Mouse (Mus musculus): Measurements from ENCODE around the gene Scd2. TPM values are rescaled to one million over a fixed set of nuclear protein-coding genes. Genes with fewer than 3 reads are reported as not detected.
"Not testable (repeated sequence)": the region's sequence is repeated elsewhere in the genome, so short reads cannot be mapped to it uniquely, and the experiment has no call there.

Gene Scd2
- total RNA-seq, 2 experiments from 2014 or later: 226 to 239 TPM

DNA sequence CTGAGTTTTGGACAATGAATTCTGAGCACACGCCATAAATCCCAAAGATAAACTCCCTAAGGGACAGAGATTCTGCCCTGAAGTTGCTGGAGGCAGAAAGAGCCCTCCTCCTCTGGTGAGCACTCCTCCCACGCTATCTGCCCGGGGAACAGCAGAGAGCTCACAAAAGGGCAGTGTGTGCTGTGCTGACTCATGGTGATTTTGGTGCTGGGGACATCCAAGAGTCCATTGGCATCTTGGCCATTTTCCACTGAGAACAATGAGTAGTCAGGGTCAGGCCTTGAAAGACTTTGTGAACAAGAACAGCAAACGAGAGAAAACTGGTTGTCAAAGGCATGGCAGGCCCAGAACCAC is 18.5 kb downstream of the Scd2 start:
- peak; percentile 62 for DNase-seq

DNA sequence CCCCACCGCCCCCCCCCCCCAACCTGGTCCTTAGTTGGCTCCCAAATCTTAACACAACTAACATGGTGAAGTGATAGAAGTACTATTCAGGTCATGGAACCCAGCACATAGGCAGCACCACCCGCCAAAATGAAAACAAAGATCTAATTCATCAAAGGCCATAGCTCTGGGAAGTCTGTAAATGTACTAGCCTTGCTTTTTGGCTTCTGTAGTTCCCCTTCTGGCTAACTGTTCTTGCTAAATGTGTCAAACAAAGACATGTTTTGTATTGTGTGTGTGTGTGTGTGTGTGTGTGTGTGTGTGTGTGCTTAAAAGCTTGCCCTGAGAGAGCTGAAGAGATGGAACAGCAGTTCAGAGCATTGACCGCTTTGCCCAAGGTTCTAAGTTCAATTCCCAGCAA is 19.6 kb downstream of the Scd2 start:
- DNase-seq: no peak

- peak; percentile 92 for DNase-seq
Observed at GRCm38 (mm10) chr19:44314327-44314759, 20.9 kb downstream of the Scd2 start.

- peak; percentile 83 for DNase-seq
Observed at GRCm38 (mm10) chr19:44314871-44315414, 21.5 kb downstream of the Scd2 start.

GRCm38 (mm10) chr19:44316752-44317315 is 23.4 kb downstream of the Scd2 start:
- no peak for DNase-seq

DNA sequence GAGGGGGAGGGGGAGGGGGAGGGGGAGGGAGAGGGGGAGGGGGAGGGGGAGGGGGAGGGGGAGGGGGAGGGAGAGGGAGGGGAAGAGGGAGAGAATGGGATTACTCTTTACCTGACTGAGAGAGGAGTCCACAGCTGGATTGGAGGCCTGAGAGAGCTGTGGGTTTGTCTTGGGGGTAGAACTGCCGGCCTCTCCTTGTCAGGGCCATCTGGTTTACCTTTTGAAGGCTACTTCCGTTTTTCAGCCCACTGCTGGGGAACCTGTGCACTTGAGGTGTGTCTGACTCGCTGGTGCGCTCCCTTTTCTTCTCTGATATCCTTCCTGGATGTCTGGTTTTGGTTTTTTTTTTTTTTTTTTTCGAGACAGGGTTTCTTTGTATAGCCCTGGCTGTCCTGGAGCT is 23.9 kb downstream of the Scd2 start:
- DNase-seq: no peak

DNA sequence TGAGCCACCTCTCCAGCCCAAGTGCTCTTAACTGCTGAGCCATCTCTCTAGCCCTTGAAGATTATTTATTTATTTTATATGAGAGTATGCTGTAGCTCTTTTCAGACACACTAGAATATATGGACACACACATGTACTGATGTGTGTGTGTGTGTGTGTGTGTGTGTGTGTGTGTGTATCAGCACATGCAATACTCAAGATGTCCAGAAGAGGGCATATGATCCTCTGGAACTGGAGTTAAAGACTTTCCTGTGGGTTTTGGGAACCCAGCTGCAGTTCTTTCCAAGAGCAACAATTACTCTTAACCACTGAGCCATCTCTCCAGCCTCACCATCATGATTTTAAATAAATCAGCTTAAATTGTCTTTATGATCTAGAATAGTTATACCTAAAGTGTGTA is 25.1 kb downstream of the Scd2 start:
- DNase-seq: no peak

DNA sequence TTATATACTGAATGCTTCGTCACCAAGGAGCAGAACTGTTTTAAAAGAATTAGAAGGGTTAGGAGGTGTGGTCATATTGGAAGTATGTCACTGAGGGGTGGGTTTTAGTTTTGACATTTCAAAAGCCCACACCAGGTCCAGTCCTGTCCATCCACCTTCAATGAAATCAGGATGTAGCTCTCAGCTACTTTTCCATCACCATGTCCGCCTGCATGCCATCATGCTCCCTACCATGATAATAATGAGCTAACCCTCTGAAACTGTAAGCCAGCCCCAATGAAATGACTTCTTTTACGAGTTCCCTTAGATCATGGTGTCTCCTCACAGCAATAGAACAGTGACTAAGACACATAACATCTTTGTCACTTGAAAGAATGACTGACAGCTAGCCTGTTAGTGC is 26.8 kb downstream of the Scd2 start:
- DNase-seq: no peak

DNA sequence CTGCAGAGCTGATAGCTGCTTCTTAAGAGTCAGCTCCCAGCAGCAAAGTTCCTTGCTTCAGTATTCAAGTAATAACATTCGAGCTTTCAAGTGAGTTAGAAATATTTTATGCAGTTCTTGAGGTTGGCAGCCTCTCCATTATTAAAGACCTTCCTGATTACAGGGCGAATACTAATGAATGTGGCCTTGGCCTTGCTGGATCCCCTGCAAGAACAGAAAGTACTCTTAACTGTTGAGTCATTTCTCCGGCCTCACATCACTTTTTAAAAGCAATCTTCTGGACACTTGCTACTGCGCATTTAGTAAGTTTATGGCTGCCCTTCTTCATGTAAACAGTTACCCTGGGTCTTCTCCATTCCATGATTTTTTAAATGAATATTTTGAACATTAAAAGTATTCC is 27.7 kb downstream of the Scd2 start:
- DNase-seq: peak; percentile 45

DNA sequence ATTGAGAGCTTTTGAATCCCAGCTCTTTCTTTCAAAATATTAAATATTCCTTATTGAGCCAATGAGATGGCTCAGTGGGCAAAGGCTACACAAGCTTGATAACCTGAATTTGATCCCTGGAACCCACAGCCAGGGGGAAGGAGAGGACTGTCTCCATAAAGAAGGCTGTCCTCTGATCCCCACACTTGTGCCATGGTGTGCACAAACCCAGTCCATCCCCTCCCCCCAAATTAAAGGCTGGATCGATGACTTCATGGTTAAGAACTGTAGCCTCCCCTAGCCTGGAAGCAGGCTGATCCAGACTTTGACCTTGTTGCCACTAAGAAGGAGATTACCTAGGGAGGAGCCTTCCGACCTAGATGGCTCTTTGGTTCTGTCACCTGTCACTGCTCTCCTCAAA is 28.2 kb downstream of the Scd2 start:
- DNase-seq: no peak

GRCm38 (mm10) chr19:44329566-44329965 is 36.1 kb downstream of the Scd2 start:
- no peak for DNase-seq

- DNase-seq: not testable (repeated sequence)
Observed at GRCm38 (mm10) chr19:44331128-44331527, 37.7 kb downstream of the Scd2 start.

- DNase-seq: no peak
Observed at GRCm38 (mm10) chr19:44331911-44332310, 38.4 kb downstream of the Scd2 start.

- DNase-seq: no peak
Observed at GRCm38 (mm10) chr19:44332326-44332725, 38.9 kb downstream of the Scd2 start.

DNA sequence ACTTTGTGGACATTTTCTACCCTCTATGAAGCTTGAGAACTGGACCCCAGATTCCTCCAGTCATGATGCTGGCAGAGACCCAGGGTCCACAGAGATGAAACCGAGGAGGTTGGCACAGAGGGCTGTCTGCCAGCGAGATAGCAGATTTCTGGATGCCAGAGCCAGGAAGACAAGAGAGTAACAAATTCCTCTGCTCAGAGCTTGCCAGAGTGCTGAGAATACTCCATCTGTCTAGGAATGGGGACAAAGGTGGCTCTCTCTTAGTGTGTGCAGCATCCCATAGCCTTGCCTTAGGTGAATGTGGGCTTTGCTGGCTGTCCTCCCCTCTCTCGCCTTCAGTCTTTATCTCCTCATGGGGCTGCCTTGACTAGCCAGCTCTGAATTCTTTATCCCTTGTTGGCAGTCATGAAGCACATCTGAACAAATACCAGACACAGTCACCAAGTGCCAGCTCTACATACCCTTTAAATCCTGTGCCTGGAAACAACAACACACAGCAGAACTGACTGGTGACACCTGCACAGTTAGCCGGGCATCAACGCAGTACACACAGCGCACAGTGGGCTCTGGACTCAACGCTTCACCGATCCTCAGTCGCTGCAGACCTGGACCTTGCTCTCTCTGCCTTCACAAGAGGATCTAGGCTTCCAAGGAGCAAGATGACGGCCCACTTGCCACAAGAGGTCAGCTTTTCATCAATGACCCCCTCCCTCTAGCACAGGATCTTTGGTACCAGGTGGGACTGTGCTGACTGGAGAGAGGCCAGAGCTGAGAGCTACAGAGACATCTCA is 39.6 kb downstream of the Scd2 start, which contains the start of gene Scd4:
Gene Scd4, plus strand, starts transcription at position 260 of the 791 bp plus-strand sequence.
- DNase-seq: peak; percentile 60

GRCm38 (mm10) chr19:44333991-44334390 is 40.5 kb downstream of the Scd2 start:
- DNase-seq: no peak

DNA sequence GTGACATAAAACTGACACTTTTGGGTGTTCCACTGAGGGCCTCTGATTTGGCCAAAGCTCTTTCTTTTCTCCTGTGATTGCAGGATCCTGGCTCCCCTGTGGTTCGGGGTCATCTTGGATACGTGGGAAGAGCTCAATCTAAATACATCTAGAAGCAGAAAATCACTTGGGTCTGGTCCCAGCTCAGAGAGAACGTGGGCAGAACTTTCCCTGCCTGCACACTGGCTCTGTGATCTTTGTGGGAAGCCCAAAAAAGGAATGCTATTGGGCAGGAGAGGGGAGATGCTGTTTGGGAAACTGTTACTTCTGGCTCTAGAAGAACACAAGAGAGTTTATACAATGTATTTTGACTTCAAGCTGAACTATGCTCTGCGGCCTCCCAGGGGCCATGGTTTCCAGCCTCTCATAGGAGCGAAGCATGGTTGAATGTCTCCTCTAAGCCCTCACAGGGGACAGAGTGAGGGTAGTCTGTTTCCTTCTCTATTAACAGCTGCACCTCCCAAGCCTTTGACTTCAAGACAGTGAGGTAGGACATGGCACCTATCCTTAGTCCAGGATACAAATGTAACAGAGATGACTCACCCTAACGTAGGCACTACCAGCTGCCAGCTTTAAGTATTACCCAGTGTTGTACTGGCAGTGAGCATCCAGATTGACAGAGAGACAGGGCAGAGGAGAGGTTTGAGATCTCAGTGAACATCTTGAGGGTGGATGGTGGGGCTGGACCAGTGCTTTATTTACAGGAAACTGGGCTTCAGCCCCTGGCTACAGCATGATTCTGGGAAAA is 42.6 kb downstream of the Scd2 start:
- no peak for DNase-seq

DNA sequence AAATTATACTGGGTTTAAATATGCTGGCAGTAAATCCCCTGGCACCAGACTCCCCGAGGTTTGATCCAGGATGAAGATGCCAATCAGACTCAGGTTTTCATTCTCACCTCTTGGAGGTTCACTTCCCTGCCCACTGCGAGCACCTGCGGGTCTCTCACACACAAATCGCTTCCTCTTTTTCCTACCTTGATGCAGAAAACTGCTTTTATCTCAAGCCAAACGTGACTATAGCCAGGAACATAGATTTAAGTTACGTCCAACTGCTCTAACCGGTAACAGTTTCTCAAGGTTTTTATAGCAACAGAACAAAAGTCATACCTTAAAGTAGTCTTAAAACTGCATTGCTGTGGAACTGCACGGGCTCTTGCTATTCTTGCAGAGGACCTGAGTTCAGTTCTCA is 56.2 kb downstream of the Scd2 start:
- DNase-seq: no peak

GRCm38 (mm10) chr19:44351756-44352155 is 58.3 kb downstream of the Scd2 start:
- no peak for DNase-seq
